Mouse (Mus musculus): ENCODE measurements around the gene Tbc1d4.
"Not testable (repeated sequence)": the region's sequence is repeated elsewhere in the genome, so short reads cannot be mapped to it uniquely, and the experiment has no call there.

Tbc1d4 gene

GRCm38 (mm10) chr14:101595301-101596080 lies 13.5 kb downstream of the Tbc1d4 start:
- DNase-seq (ENCODE audit: low spot score), result no peak

GRCm38 (mm10) chr14:101594001-101594400 lies 15.0 kb downstream of the Tbc1d4 start:
- no peak for DNase-seq (ENCODE audit: low spot score)

- no peak for DNase-seq (ENCODE audit: low spot score)
These were observed 15.7 kb downstream of the Tbc1d4 start for GRCm38 (mm10) chr14:101593340-101593739.

- no peak for DNase-seq (ENCODE audit: low spot score)
These were observed 17.9 kb downstream of the Tbc1d4 start for GRCm38 (mm10) chr14:101591101-101591500.

- not testable (repeated sequence) for DNase-seq (ENCODE audit: low spot score)
These were observed 20.6 kb downstream of the Tbc1d4 start for GRCm38 (mm10) chr14:101588209-101588991.

GRCm38 (mm10) chr14:101587366-101588040 lies 21.5 kb downstream of the Tbc1d4 start:
- DNase-seq (ENCODE audit: low spot score), result not testable (repeated sequence)

- DNase-seq (ENCODE audit: low spot score), result no peak
These were observed 22.9 kb downstream of the Tbc1d4 start for GRCm38 (mm10) chr14:101586096-101586495.

- no peak for DNase-seq (ENCODE audit: low spot score)
These were observed 33.3 kb downstream of the Tbc1d4 start for GRCm38 (mm10) chr14:101575651-101576050.

- no peak for DNase-seq (ENCODE audit: low spot score)
These were observed 34.5 kb downstream of the Tbc1d4 start for GRCm38 (mm10) chr14:101574536-101574935.

- DNase-seq (ENCODE audit: low spot score), result no peak
These were observed 35.8 kb downstream of the Tbc1d4 start for GRCm38 (mm10) chr14:101573107-101573614.

GRCm38 (mm10) chr14:101568828-101569227 lies 40.2 kb downstream of the Tbc1d4 start:
- no peak for DNase-seq (ENCODE audit: low spot score)

- DNase-seq (ENCODE audit: low spot score), result no peak
These were observed 42.3 kb downstream of the Tbc1d4 start for GRCm38 (mm10) chr14:101566717-101567116.

GRCm38 (mm10) chr14:101565661-101566060 lies 43.3 kb downstream of the Tbc1d4 start:
- DNase-seq (ENCODE audit: low spot score), result no peak

- no peak for DNase-seq (ENCODE audit: low spot score)
These were observed 47.7 kb downstream of the Tbc1d4 start for GRCm38 (mm10) chr14:101561251-101561701.

GRCm38 (mm10) chr14:101559446-101559845 lies 49.5 kb downstream of the Tbc1d4 start:
- DNase-seq (ENCODE audit: low spot score), result no peak

- no peak for DNase-seq (ENCODE audit: low spot score)
These were observed 60.0 kb downstream of the Tbc1d4 start for GRCm38 (mm10) chr14:101548885-101549573.

- no peak for DNase-seq (ENCODE audit: low spot score)
These were observed 67.1 kb downstream of the Tbc1d4 start for GRCm38 (mm10) chr14:101541863-101542262.

- no peak for DNase-seq (ENCODE audit: low spot score)
These were observed 67.8 kb downstream of the Tbc1d4 start for GRCm38 (mm10) chr14:101541141-101541540.

GRCm38 (mm10) chr14:101540466-101540865 lies 68.5 kb downstream of the Tbc1d4 start:
- no peak for DNase-seq (ENCODE audit: low spot score)

GRCm38 (mm10) chr14:101537906-101538305 lies 71.1 kb downstream of the Tbc1d4 start:
- no peak for DNase-seq (ENCODE audit: low spot score)

- DNase-seq (ENCODE audit: low spot score), result no peak
These were observed 71.6 kb downstream of the Tbc1d4 start for GRCm38 (mm10) chr14:101537413-101537812.
